Mouse (Mus musculus): ENCODE results near the gene Atp13a3. TPM values are rescaled to one million over a fixed set of nuclear protein-coding genes. Genes with fewer than 3 reads are reported as not detected.

The Atp13a3 gene
- polyA plus RNA-seq, 1 experiment, result 33.0 TPM

GRCm38 (mm10) chr16:30271223-30271761 is 134.5 kb downstream of the Atp13a3 start:
- no peak for DNase-seq (ENCODE audit: low read depth)
- no peak for TF ChIP-seq POLR2A (IDR thresholded peaks at IDR 0.05; ENCODE audit: borderline replicate concordance, extremely low read depth, insufficient read depth, insufficient read length, poor library complexity, severe bottlenecking)
- no peak for TF ChIP-seq CTCF (IDR thresholded peaks at IDR 0.05; ENCODE audit: borderline replicate concordance, extremely low read depth, insufficient read depth, insufficient read length)

- no peak for TF ChIP-seq POLR2A (IDR thresholded peaks at IDR 0.05; ENCODE audit: borderline replicate concordance, extremely low read depth, insufficient read depth, insufficient read length, poor library complexity, severe bottlenecking)
- TF ChIP-seq CTCF (IDR thresholded peaks at IDR 0.05; ENCODE audit: borderline replicate concordance, extremely low read depth, insufficient read depth, insufficient read length), result no peak
- DNase-seq (ENCODE audit: low read depth), result no peak
Observed at GRCm38 (mm10) chr16:30267359-30267758, 138.4 kb downstream of the Atp13a3 start, which contains the start of gene Cpn2. Cpn2 (minus strand) TSS chr16:30267499.

GRCm38 (mm10) chr16:30266561-30266960 is 139.2 kb downstream of the Atp13a3 start:
- DNase-seq (ENCODE audit: low read depth), result no peak
- no peak for TF ChIP-seq POLR2A (IDR thresholded peaks at IDR 0.05; ENCODE audit: borderline replicate concordance, extremely low read depth, insufficient read depth, insufficient read length, poor library complexity, severe bottlenecking)

- no peak for TF ChIP-seq POLR2A (IDR thresholded peaks at IDR 0.05; ENCODE audit: borderline replicate concordance, extremely low read depth, insufficient read depth, insufficient read length, poor library complexity, severe bottlenecking)
- TF ChIP-seq CTCF (IDR thresholded peaks at IDR 0.05; ENCODE audit: borderline replicate concordance, extremely low read depth, insufficient read depth, insufficient read length), result no peak
- DNase-seq (ENCODE audit: low read depth), result no peak
Observed at GRCm38 (mm10) chr16:30265611-30266010, 140.2 kb downstream of the Atp13a3 start.

- no peak for TF ChIP-seq CTCF (IDR thresholded peaks at IDR 0.05; ENCODE audit: borderline replicate concordance, extremely low read depth, insufficient read depth, insufficient read length)
- no peak for TF ChIP-seq POLR2A (IDR thresholded peaks at IDR 0.05; ENCODE audit: borderline replicate concordance, extremely low read depth, insufficient read depth, insufficient read length, poor library complexity, severe bottlenecking)
- DNase-seq (ENCODE audit: low read depth), result no peak
Observed at GRCm38 (mm10) chr16:30263156-30263555, 142.6 kb downstream of the Atp13a3 start.

- peak; percentile 81 for DNase-seq (ENCODE audit: low read depth)
- TF ChIP-seq CTCF (IDR thresholded peaks at IDR 0.05; ENCODE audit: borderline replicate concordance, extremely low read depth, insufficient read depth, insufficient read length) (peak; percentile 89), POLR2A (IDR thresholded peaks at IDR 0.05; ENCODE audit: borderline replicate concordance, extremely low read depth, insufficient read depth, insufficient read length, poor library complexity, severe bottlenecking) (no peak)
Observed at GRCm38 (mm10) chr16:30262664-30263063, 143.1 kb downstream of the Atp13a3 start.

Other genes starting within 250 kb of the Atp13a3 start
- gene Cpn2, start 138.5 kb downstream of the Atp13a3 start, polyA plus RNA-seq (2012; rRNA removed), result not detected in 2 replicates
- gene Lrrc15, start 122.7 kb downstream of the Atp13a3 start, polyA plus RNA-seq (2012; rRNA removed), result 0.15 and 0.41 TPM in 2 replicates
- 0.57 and 0.96 TPM in 2 replicates for gene Gp5, start 95.2 kb downstream of the Atp13a3 start, polyA plus RNA-seq (2012; rRNA removed)
- gene Tmem44, start 144.9 kb upstream of the Atp13a3 start, polyA plus RNA-seq (2012; rRNA removed), result 124 and 134 TPM in 2 replicates
- 28.6 and 29.1 TPM in 2 replicates for gene Lsg1, start 181.6 kb upstream of the Atp13a3 start, polyA plus RNA-seq (2012; rRNA removed)
- gene Fam43a, start 193.7 kb upstream of the Atp13a3 start, polyA plus RNA-seq (2012; rRNA removed), result 9.0 and 13.8 TPM in 2 replicates

Measured in brain, embryonic 14.5 days (tissue).